Mouse (Mus musculus): ENCODE data around the gene Atraid.

DNA sequence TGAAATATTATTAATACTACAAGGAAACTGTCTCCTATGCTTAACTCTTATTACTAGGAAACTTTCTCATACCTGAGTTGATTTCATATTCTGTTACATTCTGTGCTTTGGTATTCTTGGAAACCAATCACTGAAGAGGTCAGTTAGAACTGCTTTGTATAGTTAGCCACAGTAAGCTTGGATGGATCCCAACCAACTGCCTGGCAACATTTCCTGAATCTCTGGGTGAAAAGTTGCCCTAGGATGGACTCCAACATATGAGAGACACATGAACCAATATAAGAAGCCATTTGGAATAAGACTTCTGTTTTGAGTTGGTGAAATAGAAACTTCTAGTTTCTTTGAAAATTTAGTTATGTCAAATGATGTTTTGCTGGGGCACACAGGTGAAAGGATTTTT, 23.5 kb upstream of the Atraid start:
- TF ChIP-seq CTCF (conservative IDR thresholded peaks at IDR 0.05 in 1 of 2, IDR thresholded peaks at IDR 0.05 in 1 of 2; ENCODE audit: low read depth in 2 of 2, low read length in 2 of 2) (no peak), GABPA (IDR thresholded peaks at IDR 0.05; ENCODE audit: insufficient replicate concordance, low read depth, low read length) (no peak), BHLHE40 (IDR thresholded peaks at IDR 0.05; ENCODE audit: low read depth, low read length) (no peak), MAX (IDR thresholded peaks at IDR 0.05; ENCODE audit: low read length) (no peak), ZKSCAN1 (IDR thresholded peaks at IDR 0.05; ENCODE audit: borderline replicate concordance, low read depth, low read length) (no peak), POLR2A (IDR thresholded peaks at IDR 0.05; ENCODE audit: low read depth, low read length) (no peak), ETS1 (conservative IDR thresholded peaks at IDR 0.05; ENCODE audit: low read depth, low read length) (no peak)
